Mouse (Mus musculus) C2C12 (cell line): ENCODE results near the gene Stard13. TPM values are rescaled to one million over a fixed set of nuclear protein-coding genes. Genes with fewer than 3 reads are reported as not detected.

Source experiments
- H3K27me3 ChIP-seq: one replicate; pipeline ENCODE4 v1.6.1; 2011; ENCODE audit not compliant: control insufficient read depth, insufficient read depth, insufficient read length
- H3K36me3 ChIP-seq: one replicate; pipeline ENCODE4 v1.6.1; 2011; ENCODE audit not compliant: control insufficient read depth, insufficient read depth
- H3K4me3 ChIP-seq: one replicate; pipeline ENCODE4 v1.5.1; 2011; ENCODE audit warnings: mild to moderate bottlenecking, control low read depth; ENCODE audit not compliant: poor library complexity, insufficient read depth, severe bottlenecking
- H3K79me2 ChIP-seq: one replicate; pipeline ENCODE4 v1.6.1; 2011; ENCODE audit not compliant: control insufficient read depth, insufficient read depth
- H3K79me3 ChIP-seq: one replicate; pipeline ENCODE4 v1.6.1; 2011; ENCODE audit warnings: low read depth, control low read depth
- H3ac ChIP-seq: one replicate; pipeline ENCODE3; 2011; ENCODE audit warnings: low read depth; ENCODE audit not compliant: control insufficient read depth, insufficient read length
- CEBPB ChIP-seq: IDR thresholded peaks from one replicate; pipeline ENCODE4 v1.6.1; 2011; ENCODE audit warnings: low read depth, mild to moderate bottlenecking, control low read depth, moderate library complexity
- CTCF ChIP-seq: IDR thresholded peaks from one replicate; pipeline ENCODE4 v1.5.1; 2011; ENCODE audit not compliant: control insufficient read depth, insufficient read depth, insufficient read length
- FOSL1 ChIP-seq: IDR thresholded peaks from one replicate; pipeline ENCODE4 v1.8.0; 2011; ENCODE audit warnings: mild to moderate bottlenecking, low read length; ENCODE audit not compliant: poor library complexity, insufficient read depth, severe bottlenecking
- MAX ChIP-seq: IDR thresholded peaks from one replicate; pipeline ENCODE4 v1.6.1; 2011; ENCODE audit warnings: mild to moderate bottlenecking, control low read depth
- MYOD1 ChIP-seq: IDR thresholded peaks from one replicate; pipeline ENCODE4 v1.6.1; 2011; ENCODE audit warnings: low read depth; ENCODE audit not compliant: control insufficient read depth, insufficient read length
- MYOG ChIP-seq: IDR thresholded peaks from one replicate; pipeline ENCODE4 v1.6.1; 2011; ENCODE audit not compliant: control insufficient read depth, insufficient read length; ENCODE audit errors: extremely low read depth
- USF1 ChIP-seq: IDR thresholded peaks from one replicate; pipeline ENCODE4 v1.6.1; 2011; ENCODE audit warnings: low read depth, mild to moderate bottlenecking, control low read depth, moderate library complexity
- polyA plus RNA-seq: library from polyadenylated mRNA; unstranded; fragments of >200 nt; fragmentation: generic; extraction: Trizol; gene quantifications from one replicate; pipeline ENCODE4 v1.2.1, GENCODE M21; 2012; ENCODE audit warnings: missing spikeins

Gene Stard13
- polyA plus RNA-seq, 1 experiment: 6.6 TPM

DNA sequence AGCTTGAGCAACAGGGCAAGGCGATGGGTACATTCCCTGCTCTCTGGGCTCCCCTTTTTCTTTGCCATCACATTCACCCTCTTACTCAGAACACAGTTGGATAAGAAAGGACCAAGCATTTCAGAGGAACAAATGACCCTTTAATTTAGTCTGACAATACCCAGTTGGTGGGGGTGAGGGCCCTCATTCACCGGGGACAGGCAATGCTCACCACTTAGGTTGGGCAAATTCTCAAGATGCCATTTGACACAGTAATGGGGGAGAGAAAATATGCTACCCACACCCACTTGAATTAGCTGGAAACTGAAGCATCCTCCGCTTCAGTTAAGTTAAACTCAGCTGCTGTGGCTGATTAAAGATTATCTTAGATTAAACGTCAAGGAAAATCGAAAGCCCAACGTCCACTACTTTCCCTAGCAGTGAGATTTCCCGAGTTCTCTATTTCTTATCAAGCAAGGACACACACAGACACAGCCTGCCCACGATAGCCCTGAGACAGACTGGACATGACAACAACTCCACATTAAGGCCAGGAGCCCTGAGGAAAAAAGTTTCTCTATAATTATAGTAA is 48.3 kb downstream of the Stard13 start:
- peaks cover 5% of the 10 kb centered on the region for H3K36me3 ChIP-seq
- peaks cover 75% of the 10 kb centered on the region for H3K79me3 ChIP-seq
- no peaks in the 10 kb centered on the region for H3K27me3 ChIP-seq
- TF ChIP-seq USF1: no peak
- TF ChIP-seq MYOG: no peak
- TF ChIP-seq FOSL1: no peak
- TF ChIP-seq CEBPB: no peak
- TF ChIP-seq MAX: no peak
- peaks cover 96% of the 10 kb centered on the region for H3K79me2 ChIP-seq
- H3K4me3 ChIP-seq: no peak overlapping the region
- H3ac ChIP-seq: no peak overlapping the region

- TF ChIP-seq USF1: no peak
- no peak for TF ChIP-seq MYOG
- TF ChIP-seq MAX: no peak
- Histone ChIP-seq H3K36me3 (peaks cover 5% of the 10 kb centered on the region), H3K4me3 (no peak overlapping the region), H3ac (no peak overlapping the region), H3K27me3 (no peaks in the 10 kb centered on the region), H3K79me2 (peaks cover 100% of the 10 kb centered on the region), H3K79me3 (peaks cover 75% of the 10 kb centered on the region)
These were observed 49.9 kb downstream of the Stard13 start for GRCm38 (mm10) chr5:151183656-151184240.

DNA sequence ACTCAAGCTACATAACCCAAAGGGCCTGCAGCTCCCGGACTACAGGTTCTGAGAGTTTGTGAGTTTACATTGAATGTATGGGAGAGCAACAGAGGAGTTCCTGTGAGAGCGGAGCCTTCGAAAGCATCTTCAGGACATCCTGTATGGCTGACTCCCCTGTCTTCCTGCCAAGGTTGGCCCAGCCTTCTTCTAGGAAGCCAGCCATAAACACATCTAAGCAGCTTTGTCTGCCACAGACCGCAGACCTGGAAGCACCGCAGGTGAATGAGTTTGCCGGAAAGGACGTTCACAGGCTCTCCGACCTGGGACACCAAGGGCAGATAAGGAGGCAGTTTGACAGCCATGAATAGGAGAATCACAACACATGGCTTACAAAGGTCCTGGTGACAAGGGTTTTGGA is 52.3 kb downstream of the Stard13 start:
- no peak overlapping the region for H3K4me3 ChIP-seq
- no peaks in the 10 kb centered on the region for H3K27me3 ChIP-seq
- TF ChIP-seq USF1 (no peak), CTCF (no peak), MAX (no peak), MYOG (no peak), FOSL1 (no peak), MYOD1 (no peak), CEBPB (no peak)
- peaks cover 5% of the 10 kb centered on the region for H3K36me3 ChIP-seq
- no peak overlapping the region for H3ac ChIP-seq
- peaks cover 65% of the 10 kb centered on the region for H3K79me3 ChIP-seq
- peaks cover 99% of the 10 kb centered on the region for H3K79me2 ChIP-seq

GRCm38 (mm10) chr5:151180176-151180785 is 53.4 kb downstream of the Stard13 start:
- no peaks in the 10 kb centered on the region for H3K27me3 ChIP-seq
- peaks cover 5% of the 10 kb centered on the region for H3K36me3 ChIP-seq
- peaks cover 70% of the 10 kb centered on the region for H3K79me3 ChIP-seq
- H3K79me2 ChIP-seq: peaks cover 99% of the 10 kb centered on the region
- H3ac ChIP-seq: no peak overlapping the region
- TF ChIP-seq MYOG (no peak), USF1 (no peak), FOSL1 (no peak), MAX (no peak), CTCF (no peak), CEBPB (no peak), MYOD1 (no peak)
- H3K4me3 ChIP-seq: no peak overlapping the region

- Histone ChIP-seq H3ac (no peak overlapping the region), H3K79me2 (peaks cover 98% of the 10 kb centered on the region), H3K27me3 (no peaks in the 10 kb centered on the region), H3K4me3 (no peak overlapping the region), H3K36me3 (peaks cover 5% of the 10 kb centered on the region), H3K79me3 (peaks cover 48% of the 10 kb centered on the region)
- TF ChIP-seq MAX (no peak), FOSL1 (no peak), CTCF (no peak), CEBPB (no peak), MYOD1 (no peak), USF1 (no peak), MYOG (no peak)
These were observed 56.5 kb downstream of the Stard13 start for GRCm38 (mm10) chr5:151177171-151177570.
